Mouse (Mus musculus) C2C12 (cell line): ENCODE results near the gene Stk25. TPM values are rescaled to one million over a fixed set of nuclear protein-coding genes. Genes with fewer than 3 reads are reported as not detected.

Experiments
- H3K27me3 ChIP-seq: one replicate; pipeline ENCODE4 v1.6.1; 2011; ENCODE audit not compliant: control insufficient read depth, insufficient read depth, insufficient read length
- H3K36me3 ChIP-seq: one replicate; pipeline ENCODE4 v1.6.1; 2011; ENCODE audit not compliant: control insufficient read depth, insufficient read depth
- H3K4me3 ChIP-seq: one replicate; pipeline ENCODE4 v1.5.1; 2011; ENCODE audit warnings: mild to moderate bottlenecking, control low read depth; ENCODE audit not compliant: poor library complexity, insufficient read depth, severe bottlenecking
- H3K79me2 ChIP-seq: one replicate; pipeline ENCODE4 v1.6.1; 2011; ENCODE audit not compliant: control insufficient read depth, insufficient read depth
- H3K79me3 ChIP-seq: one replicate; pipeline ENCODE4 v1.6.1; 2011; ENCODE audit warnings: low read depth, control low read depth
- H3ac ChIP-seq: one replicate; pipeline ENCODE3; 2011; ENCODE audit warnings: low read depth; ENCODE audit not compliant: control insufficient read depth, insufficient read length
- CEBPB ChIP-seq: IDR thresholded peaks from one replicate; pipeline ENCODE4 v1.6.1; 2011; ENCODE audit warnings: low read depth, mild to moderate bottlenecking, control low read depth, moderate library complexity
- CTCF ChIP-seq: IDR thresholded peaks from one replicate; pipeline ENCODE4 v1.5.1; 2011; ENCODE audit not compliant: control insufficient read depth, insufficient read depth, insufficient read length
- FOSL1 ChIP-seq: IDR thresholded peaks from one replicate; pipeline ENCODE4 v1.8.0; 2011; ENCODE audit warnings: mild to moderate bottlenecking, low read length; ENCODE audit not compliant: poor library complexity, insufficient read depth, severe bottlenecking
- MAX ChIP-seq: IDR thresholded peaks from one replicate; pipeline ENCODE4 v1.6.1; 2011; ENCODE audit warnings: mild to moderate bottlenecking, control low read depth
- MYOD1 ChIP-seq: IDR thresholded peaks from one replicate; pipeline ENCODE4 v1.6.1; 2011; ENCODE audit warnings: low read depth; ENCODE audit not compliant: control insufficient read depth, insufficient read length
- MYOG ChIP-seq: IDR thresholded peaks from one replicate; pipeline ENCODE4 v1.6.1; 2011; ENCODE audit not compliant: control insufficient read depth, insufficient read length; ENCODE audit errors: extremely low read depth
- USF1 ChIP-seq: IDR thresholded peaks from one replicate; pipeline ENCODE4 v1.6.1; 2011; ENCODE audit warnings: low read depth, mild to moderate bottlenecking, control low read depth, moderate library complexity
- polyA plus RNA-seq: library from polyadenylated mRNA; unstranded; fragments of >200 nt; fragmentation: generic; extraction: Trizol; gene quantifications from one replicate; pipeline ENCODE4 v1.2.1, GENCODE M21; 2012; ENCODE audit warnings: missing spikeins

Stk25 gene
- polyA plus RNA-seq, 1 experiment = 57.6 TPM

DNA sequence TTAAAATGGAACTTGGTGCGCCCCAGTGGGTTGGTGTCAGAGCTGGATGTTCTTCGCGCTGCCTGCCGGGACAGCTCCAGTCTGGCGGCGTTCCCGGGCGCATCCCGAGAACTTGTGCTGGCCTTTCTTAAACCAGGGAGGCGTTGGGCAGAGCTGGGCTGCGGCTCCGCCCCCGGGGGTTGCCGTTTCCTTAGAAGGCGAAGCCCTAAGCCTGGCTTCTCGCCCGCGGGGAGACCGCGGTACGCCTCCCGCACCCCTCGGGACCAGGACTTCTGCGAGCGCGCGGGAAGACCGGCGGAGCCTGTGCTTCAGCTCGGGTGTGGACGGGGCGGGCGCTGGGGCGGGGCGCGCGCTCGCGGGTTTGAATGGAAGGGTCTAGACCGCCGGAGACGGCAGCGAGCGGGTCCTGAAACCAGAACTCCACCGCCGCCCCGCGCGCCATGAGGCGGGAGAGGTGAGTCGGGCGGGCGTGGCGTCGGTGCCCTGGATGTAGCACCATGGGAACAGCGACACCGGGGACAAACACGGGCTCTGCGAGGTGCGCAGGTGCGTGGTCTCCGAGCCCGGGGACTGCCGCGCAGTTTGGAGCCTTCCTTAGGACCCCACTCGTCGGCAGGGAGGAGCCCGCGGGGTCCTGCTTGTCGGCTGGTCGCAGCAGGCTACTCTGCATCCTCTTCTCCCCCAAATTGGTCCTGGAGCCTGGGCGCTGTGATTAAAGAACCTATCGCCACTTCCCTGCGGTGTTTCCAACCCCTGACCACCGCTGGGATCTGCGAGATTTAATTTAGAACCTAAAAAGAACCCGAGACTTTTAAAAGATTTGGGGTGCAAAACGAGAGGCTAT is 27.2 kb upstream of the Stk25 start, which contains the start of gene Bok:
Bok (plus strand) TSS at position 260 of the 844 bp plus-strand sequence.
- no peaks in the 10 kb centered on the region for H3K27me3 ChIP-seq
- peak within 1 kb of the TSS; percentile 59 for H3K4me3 ChIP-seq
- peaks cover 29% of the 10 kb centered on the region for H3K79me3 ChIP-seq
- no peak for TF ChIP-seq MYOD1
- TF ChIP-seq CEBPB = no peak
- no peak for TF ChIP-seq CTCF
- no peak for TF ChIP-seq USF1
- TF ChIP-seq MYOG = no peak
- TF ChIP-seq MAX = no peak
- TF ChIP-seq FOSL1 = no peak
- H3K36me3 ChIP-seq = peaks cover 28% of the 10 kb centered on the region
- peaks cover 45% of the 10 kb centered on the region for H3K79me2 ChIP-seq
- H3ac ChIP-seq = peak within 1 kb of the TSS; percentile 97

DNA sequence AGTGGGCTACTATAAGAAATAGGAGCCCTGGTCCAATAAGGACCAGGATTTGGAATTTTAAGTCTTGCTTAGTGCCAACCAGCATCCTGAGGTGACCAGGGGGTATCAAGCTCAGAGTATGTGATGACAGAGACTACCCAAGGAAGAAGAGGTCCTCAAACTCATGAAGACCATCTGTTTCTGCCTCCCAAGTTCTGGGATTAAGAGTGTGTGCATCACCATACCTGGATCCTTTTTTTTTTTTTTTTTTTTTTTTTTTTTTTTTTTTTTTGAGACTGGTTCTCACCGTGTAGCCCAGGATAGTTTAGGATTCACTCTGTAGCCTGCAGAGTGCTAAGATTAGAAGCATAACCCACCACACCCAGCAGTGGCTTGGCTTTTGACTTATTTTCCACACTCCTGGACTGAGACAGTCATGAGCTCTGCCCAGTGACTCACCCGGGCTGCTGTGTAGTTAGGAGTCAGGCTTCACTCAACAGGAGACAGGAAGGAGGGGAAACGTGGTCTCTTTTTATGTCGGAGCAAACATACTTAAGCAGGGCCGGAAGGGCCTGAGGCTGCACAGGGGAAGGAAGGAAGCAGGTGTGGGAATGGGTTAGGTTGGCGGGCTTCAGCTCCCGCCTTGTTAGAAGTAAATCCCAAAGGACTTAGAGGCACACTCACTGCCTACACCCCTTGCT is 21.6 kb upstream of the Stk25 start:
- TF ChIP-seq MYOD1 = peak; percentile 71
- TF ChIP-seq MAX = peak; percentile 85
- TF ChIP-seq CEBPB = no peak
- no peak for TF ChIP-seq MYOG
- TF ChIP-seq CTCF = no peak
- peak; percentile 64 for TF ChIP-seq FOSL1
- Histone ChIP-seq H3K79me2 (no peaks in the 10 kb centered on the region), H3ac (peak overlapping the region; percentile 2), H3K4me3 (no peak overlapping the region), H3K79me3 (no peaks in the 10 kb centered on the region), H3K27me3 (no peaks in the 10 kb centered on the region), H3K36me3 (no peaks in the 10 kb centered on the region)

DNA sequence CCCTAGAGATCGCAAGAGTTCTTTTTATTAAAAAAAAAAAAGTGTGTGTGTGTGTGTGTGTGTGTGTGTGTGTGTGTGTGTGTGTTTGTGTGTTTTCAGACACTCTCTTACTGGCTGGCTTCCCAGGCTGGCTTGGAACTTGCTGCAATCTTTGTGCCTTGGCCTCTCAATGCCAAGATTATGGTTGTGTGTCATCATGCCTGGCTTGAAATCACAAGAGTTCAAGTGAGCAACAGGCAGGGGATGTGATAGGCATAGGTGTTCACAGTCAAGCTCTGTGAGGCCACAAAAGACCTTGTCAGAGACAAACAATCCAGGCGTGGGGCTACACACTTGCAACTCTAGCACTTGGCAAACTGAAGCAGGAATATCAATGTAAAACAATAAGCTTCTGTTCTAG is 19.9 kb upstream of the Stk25 start:
- Histone ChIP-seq H3K27me3 (no peaks in the 10 kb centered on the region), H3K79me2 (no peaks in the 10 kb centered on the region), H3ac (no peak overlapping the region), H3K79me3 (no peaks in the 10 kb centered on the region), H3K36me3 (no peaks in the 10 kb centered on the region), H3K4me3 (no peak overlapping the region)
- TF ChIP-seq USF1 = no peak
- TF ChIP-seq MYOD1 = no peak
- TF ChIP-seq FOSL1 = no peak
- no peak for TF ChIP-seq MAX
- TF ChIP-seq CEBPB = no peak
- no peak for TF ChIP-seq MYOG
- TF ChIP-seq CTCF = no peak

DNA sequence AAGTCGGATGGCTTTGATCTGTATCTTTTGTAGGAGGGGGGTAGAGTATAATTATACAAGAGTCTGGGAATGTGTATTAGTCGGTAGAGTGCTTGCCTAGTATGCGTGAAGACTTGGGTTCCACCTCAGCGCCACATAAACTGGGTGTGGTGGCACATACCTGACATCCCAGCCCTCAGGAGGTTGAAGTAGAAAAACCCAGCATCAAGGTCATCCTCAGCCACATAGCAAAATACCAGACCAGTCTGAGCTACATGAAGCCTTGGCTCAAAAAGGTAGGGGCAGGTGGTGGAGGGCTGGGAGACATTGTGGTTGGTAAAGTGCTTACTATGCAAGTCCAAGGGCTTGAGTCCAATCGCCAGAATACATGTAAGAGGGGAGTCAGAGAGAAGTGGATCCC is 14.2 kb upstream of the Stk25 start:
- Histone ChIP-seq H3K27me3 (no peaks in the 10 kb centered on the region), H3K79me3 (no peaks in the 10 kb centered on the region), H3ac (no peak overlapping the region), H3K79me2 (no peaks in the 10 kb centered on the region), H3K36me3 (no peaks in the 10 kb centered on the region), H3K4me3 (no peak overlapping the region)
- TF ChIP-seq USF1 (no peak), MAX (no peak), MYOG (no peak), MYOD1 (no peak), CTCF (no peak), CEBPB (no peak), FOSL1 (no peak)

DNA sequence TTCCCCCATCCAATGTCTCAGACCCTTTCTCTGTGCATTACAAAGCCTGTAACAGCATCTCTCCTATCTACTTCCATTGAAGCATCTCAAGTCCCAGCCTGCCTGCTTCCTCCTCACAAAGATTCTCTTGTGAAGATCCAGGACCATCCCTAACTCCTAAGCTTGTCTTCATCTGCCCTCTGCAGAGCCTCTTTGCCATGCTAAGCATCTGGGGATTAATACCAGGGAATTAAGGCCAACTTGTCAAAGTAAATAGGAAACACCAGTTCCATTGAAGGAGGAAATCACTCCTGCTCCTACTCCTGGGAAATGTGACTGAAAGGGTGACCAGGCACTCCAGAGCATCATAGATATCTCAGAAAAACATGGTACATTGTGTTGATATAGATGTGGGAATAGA is 11.5 kb upstream of the Stk25 start:
- TF ChIP-seq CTCF (no peak), MYOG (no peak), FOSL1 (no peak), USF1 (no peak), MAX (no peak), MYOD1 (no peak), CEBPB (no peak)
- H3K27me3 ChIP-seq = no peaks in the 10 kb centered on the region

More for the DNA sequence above, 11.5 kb upstream of the Stk25 start:
- H3K79me3 ChIP-seq = no peaks in the 10 kb centered on the region
- H3ac ChIP-seq = no peak overlapping the region
- no peak overlapping the region for H3K4me3 ChIP-seq
- H3K79me2 ChIP-seq = no peaks in the 10 kb centered on the region
- no peaks in the 10 kb centered on the region for H3K36me3 ChIP-seq
